Mouse (Mus musculus): ENCODE data around the gene Lclat1.

- TF ChIP-seq CTCF (conservative IDR thresholded peaks at IDR 0.05; ENCODE audit: low read length) (no peak), POU5F1 (IDR thresholded peaks at IDR 0.05; ENCODE audit: borderline replicate concordance, low read length) (no peak), NANOG (IDR thresholded peaks at IDR 0.05; ENCODE audit: borderline replicate concordance, low read length) (no peak)
These were observed 34.7 kb downstream of the Lclat1 start for GRCm38 (mm10) chr17:73142445-73142844.

Data from E14TG2a.4 (cell line).